Mouse (Mus musculus) heart, postnatal 36 days (tissue): ENCODE data around the gene Nxpe5. TPM values are rescaled to one million over a fixed set of nuclear protein-coding genes. Genes with fewer than 3 reads are reported as not detected.
A peak's percentile ranks its signal among the peaks of the same experiment; 100 is the strongest.

Source experiments
- DNase-seq, 2 experiments: peaks; one replicate each; pipeline ENCODE4 v3.0.0; 2021 to 2022
- intact Hi-C: fragments of 180-260 bp; cut with DNase I; formaldehyde crosslinking; loops from one replicate; pipeline ENCODE4 v1.15.1; 2025
- total RNA-seq, 2 experiments: library from RNA; stranded (reverse); gene quantifications; 2 replicates each; pipeline ENCODE4 v1.2.3; 2021

The Nxpe5 gene
- total RNA-seq, 2 experiments from 2014 or later = 0.92 to 1.9 TPM

DNA sequence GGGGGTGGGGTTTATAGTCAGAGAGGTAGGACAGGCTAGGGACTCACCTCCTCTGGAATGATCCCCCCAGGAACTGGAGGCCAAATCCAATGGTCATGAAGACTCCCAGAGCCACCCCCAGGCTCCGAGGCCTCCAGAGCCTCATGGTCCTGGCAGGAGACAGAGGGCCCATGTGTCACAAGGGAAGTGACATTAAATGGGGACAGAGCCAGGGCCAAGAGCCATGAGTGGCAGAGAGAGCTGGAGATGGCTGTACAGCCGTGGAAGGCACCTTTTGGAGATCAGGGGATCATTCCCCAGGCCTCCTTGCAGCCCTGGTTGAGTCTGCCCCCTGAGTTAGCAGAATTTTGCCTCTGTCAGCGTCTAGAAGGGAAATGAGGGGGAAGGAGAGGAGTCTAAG lies 45.5 kb downstream of the Nxpe5 start:
- intact Hi-C loops = no loop called here
- DNase-seq = no peak

DNA sequence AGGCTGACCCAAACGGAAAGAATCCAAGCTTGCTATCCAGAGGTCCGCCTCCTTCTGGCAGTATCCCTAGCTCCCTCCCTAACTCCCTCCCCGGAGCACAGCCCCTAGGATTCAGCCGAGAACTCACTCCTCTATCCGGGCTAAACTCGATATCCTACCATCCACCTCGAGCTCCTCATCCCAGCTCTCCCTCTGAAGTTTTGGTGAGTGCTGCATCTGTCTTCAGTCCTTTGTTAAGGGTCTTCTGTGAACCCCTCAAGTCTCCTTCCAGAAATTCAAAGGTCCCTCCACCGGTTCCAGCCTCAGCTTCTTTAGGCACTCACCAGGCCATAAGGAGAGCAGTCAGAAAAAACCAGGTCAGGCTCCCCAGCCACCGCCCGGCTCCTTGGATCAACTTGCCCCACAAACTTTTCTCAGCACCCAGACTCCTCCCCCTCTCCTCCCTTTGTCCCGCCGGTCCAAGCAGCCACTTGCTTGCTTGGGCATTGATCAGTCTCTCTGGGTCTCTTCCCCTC lies 46.8 kb downstream of the Nxpe5 start, which contains the start of gene Gal3st4:
Gene Gal3st4 (minus strand): TSS at position 432 of the 515 bp plus-strand sequence.
- peak; percentile 36 to 45 for DNase-seq
- intact Hi-C loops = no loop called here

DNA sequence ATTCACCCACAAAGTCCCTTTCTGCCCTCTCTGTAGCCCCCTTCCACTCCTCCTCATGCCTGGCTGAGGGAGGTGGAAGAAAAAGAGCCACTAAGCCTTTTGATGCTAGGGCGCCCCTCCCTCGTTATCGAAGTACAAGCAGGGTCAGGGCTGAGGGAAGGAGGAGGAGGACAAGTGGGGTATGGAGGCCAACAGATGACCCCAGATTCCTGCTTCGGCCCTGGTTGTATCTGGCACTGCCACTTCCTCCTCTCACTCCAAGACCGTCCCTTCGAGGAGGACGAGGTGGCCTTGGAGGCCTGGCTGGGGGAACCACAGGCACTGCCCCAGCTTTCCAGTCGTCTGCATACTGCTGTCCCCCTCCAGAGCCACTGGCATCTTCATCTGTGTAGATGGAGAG lies 48.5 kb downstream of the Nxpe5 start:
- intact Hi-C loops = no loop called here
- no peak for DNase-seq

DNA sequence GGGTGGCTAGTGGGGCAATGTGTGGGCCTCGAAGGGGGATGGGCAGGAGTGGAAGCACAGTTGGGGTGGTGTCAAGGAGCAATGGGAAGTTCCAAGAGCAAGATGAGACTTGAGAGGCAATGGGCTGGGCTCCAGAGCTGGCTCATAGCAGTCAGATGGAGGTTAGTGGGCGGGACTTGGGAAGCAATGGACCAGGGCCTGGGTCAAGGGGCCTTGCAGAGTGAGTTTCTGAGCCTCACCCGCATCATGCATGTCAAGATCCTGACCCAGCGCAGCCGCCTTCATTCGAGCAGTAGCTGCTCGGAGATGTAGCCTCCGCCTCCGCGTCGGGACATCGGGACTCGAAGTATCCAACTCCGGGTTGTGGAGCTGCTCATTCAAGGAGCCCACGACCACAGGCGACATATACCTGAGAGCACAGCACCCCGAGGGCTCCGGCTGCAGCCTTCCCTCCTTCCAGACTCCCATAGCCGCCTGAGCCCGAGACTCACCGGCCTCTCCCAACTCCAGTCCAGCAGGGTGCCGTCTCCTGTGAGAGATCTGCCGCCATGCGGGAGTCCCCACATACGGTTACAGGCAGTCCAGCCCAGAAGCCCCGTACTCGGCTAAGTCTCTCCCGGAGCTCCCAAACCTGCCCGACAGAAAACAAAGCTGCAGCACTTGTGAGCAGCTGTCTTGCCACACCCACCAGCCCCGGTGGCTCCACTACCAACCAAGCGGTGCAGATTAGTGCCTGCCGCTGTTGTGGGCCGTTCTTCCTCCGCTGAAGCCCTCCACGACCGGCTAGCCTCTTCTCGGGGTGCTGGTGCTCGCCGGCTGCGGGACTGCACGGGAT lies 49.7 kb downstream of the Nxpe5 start:
- no peak for DNase-seq
- intact Hi-C loops = no loop called here

DNA sequence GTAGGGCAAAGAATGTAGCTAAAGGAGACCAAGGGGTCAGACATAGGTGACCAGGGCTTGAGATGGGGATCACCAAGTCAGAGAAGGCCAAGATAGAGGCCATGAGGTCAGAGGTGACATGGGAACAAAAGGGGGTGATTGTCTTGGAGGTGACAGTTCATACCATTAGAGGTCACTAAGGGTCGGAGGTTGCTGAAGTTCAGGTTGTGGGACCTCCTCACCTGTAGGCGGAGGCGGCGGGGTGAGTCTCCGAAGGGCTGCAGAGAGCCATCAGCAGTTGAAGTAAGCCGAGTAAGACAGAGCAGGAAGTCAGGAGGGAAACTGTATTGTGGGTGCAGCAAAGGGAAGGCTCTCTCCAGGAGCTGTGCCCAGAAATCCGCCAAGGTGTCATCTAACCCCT lies 52.3 kb downstream of the Nxpe5 start:
- no peak for DNase-seq
- intact Hi-C loops = no loop called here

DNA sequence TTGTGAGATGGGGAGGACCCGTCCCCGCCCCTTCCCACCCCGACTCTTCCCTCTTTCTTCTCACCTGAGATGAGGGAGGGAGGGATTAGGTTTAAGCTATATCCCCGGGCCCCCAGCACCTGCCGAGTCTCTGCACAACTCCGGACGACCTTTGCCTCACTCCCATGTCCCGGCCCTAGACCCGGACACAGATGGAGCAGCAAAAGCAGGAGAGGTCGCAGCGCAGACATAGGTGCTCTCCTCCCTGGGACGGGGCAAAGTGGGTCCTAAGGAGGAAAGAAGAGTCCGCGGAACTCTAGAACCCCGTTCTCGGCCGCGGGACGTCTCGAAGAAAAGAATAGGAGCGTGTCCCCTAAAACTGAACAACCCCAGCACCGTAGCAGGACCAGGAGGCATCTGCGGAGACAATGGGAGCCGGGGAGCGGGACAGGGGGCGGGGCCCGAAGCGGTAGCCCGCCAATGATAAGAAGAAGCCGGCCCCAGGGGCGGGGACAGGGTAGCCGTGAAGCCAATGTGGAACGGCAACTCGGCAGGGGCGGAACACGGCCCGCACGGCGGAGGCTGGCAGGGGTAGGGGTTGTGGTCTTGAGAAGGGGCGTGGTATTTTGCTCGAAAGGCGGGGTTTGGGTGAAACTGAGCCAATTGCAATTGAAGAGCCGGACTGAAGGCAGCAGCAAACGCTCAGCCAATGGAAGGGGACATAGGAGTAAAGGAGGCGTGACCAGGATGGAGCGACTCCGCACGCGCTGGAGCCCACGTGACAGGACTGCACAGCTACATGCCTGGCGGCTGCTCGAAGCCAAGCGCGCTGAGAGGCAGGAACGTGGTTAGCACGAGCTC lies 54.1 kb downstream of the Nxpe5 start, which contains the start of the genes Gm43720, Gpc2 and Stag3:
Gene Gm43720 (minus strand): TSS at position 374 of the 840 bp plus-strand sequence.
Gene Gpc2 (minus strand): TSS at position 421 of the 840 bp plus-strand sequence.
Gene Stag3 (plus strand): TSS at position 656 of the 840 bp plus-strand sequence.
- peak; percentile 70 to 73 for DNase-seq
- intact Hi-C loops = no loop called here

DNA sequence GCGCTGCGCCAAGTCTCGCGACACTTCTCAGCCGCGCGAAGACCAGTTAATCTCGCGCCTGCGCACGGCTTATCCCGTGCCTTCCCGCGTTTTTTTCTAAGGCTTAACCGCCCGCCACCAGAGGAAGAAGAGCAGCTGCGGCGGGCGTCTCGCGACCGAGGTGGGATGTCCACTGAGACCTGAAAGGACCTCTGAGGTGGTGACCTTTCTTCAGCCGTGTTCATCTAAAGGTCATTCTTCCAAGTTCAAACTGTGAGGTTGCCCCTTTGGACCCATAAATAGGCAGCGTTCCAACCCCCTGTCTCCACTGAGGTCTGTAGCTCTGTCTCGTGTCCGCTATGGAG lies 54.7 kb downstream of the Nxpe5 start:
- DNase-seq = no peak
- intact Hi-C loops = no loop called here

DNA sequence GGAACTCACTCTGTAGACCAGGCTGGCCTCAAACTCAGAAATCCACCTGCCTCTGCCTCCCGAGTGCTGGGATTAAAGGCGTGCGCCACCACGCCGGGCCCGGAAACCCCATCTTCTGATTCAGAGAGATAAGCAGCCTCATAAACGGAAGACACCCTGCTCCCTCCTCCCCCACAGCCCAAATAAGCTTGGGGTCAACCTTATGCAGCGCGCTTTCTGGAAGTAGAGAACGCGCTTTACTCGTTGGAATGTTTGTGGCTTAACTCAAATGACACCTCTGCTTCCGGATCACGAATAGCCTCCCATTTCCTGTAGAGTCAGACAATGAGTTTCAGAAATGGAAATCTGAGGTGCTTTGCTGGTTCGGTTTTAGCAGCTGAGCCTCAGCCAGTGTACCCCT lies 55.1 kb downstream of the Nxpe5 start:
- no peak for DNase-seq
- intact Hi-C loops = no loop called here

DNA sequence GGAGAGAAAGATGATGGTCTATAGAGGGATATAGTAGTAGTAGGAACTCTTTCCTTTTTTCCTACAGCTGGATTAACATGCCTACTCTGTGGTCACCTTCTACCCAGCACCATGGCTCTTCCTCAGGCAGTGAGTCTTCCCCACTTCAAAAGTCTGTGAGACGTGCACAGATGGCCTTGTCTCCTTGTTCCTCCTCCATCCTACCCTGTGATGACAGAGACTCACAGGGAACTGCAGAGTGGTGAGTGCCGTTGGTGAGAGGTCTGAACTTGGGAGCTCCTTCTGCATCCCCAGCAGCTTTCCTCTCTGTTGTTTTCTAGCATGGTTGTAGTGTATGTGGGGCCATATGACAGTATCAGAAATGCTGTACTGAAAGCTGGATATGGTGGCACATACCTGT lies 56.1 kb downstream of the Nxpe5 start:
- DNase-seq = no peak

DNA sequence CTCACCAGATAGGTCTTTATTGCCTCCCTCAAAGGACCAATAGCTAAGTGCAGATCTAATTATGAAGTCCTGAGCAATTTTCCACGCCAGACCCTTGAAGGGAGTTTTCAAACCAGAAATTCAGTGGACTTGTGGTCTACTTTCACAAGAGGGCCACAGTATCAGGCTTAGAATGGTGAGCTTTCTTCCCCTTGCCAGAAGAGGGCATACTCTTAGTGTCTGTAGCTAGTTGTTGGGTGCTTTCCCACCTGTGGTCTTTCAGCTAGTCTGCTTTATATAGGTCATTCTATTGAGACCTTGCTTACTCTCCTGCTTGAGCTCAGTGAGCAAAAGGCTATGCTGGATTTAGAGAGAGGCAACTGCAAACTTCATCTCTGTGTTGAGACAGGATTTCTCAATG lies 57.8 kb downstream of the Nxpe5 start:
- intact Hi-C loops = no loop called here
- DNase-seq = no peak

More for the DNA sequence above, 56.1 kb downstream of the Nxpe5 start:
- intact Hi-C loops = no loop called here

DNA sequence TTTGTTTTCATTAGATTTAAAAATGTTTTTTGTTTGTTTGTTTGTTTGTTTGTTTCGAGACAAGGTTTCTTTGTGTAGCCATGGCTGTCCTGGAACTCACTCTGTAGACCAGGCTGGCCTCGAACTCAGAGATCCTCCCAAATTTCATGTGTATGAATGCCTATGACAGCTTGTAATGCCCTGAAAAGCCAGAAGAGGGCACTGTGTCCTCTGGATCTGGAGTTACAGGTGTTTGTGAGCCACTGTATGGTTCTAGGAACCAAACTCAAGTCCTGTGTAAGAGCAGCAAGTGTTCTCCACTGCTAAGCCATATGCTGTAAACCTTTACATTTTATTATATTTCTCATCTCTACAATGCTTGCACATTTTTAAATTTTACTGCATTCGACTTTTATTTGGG lies 62.2 kb downstream of the Nxpe5 start:
- DNase-seq = no peak
- intact Hi-C loops = no loop called here

DNA sequence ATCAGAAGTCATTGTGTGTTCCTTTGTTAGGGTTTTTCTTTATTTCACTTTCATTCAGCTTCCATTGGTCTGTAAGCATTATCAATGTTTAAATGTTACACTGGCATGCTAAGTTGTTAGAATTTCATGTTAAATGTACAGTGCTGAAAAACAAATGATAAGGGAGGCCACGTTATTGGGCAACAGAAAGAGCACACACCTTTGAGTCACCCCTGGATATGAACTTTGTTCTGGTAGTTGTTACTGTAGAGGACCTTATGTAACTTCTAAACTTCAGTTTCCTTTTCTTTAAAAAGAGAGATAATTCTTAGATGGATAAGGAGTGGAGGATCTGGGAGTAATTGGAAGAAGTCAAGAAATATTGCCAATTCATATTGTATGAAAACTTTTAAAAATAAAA lies 65.9 kb downstream of the Nxpe5 start:
- intact Hi-C loops = no loop called here

DNA sequence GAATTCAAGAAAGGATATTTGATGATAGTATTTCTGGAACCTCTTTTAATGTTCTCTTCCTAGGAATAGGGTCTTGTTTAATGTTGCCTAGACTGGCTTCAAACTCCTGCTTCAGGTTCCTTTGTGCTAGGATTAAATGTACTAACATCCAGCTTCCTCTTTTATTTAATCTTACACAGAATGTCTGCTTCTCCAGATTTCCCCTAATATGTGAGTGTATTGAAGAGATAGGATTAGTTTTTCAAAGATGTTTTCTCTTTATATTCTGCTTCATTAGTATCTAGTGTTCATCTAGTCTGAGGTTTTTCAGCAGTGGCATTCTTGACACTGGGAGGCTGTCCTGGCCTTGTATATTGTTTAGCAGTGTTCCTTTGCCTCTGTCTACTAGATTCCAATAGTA lies 68.5 kb downstream of the Nxpe5 start:
- intact Hi-C loops = no loop called here
- no peak for DNase-seq

More for the DNA sequence above, 65.9 kb downstream of the Nxpe5 start:
- DNase-seq = no peak

DNA sequence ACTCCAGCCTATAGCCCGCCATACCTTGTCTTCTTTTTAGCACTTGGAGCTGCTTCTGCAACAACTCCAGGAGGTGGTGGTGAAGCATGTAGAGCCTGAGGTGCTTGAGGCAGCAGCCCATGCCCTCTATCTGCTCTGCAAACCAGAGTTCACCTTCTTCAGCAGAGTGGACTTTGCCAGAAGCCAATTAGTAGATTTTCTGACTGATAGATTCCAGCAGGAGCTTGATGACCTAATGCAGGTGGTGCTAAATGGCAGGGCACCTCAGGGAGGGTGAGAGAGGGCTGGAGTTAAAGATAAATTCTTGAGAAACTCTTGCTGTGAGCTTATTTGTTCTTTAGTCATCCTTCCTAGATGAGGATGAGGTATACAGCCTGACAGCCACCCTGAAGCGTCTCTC lies 73.9 kb downstream of the Nxpe5 start:
- intact Hi-C loops = no loop called here
- DNase-seq = no peak

Other genes with a start within 250 kb of the Nxpe5 start
- not detected for gene Azgp1, start 244.4 kb upstream of the Nxpe5 start, total RNA-seq
- not detected for gene Smok3a, start 204.6 kb upstream of the Nxpe5 start, total RNA-seq
- not detected for gene Smok3b, start 204.5 kb upstream of the Nxpe5 start, total RNA-seq
- not detected for gene Smok3c, start 172.7 kb upstream of the Nxpe5 start, total RNA-seq
- 10 to 100 TPM; 14.1 to 15.1 TPM for gene Zkscan1, start 140.8 kb upstream of the Nxpe5 start, total RNA-seq
- gene Zscan21, start 109.0 kb upstream of the Nxpe5 start, total RNA-seq = 10 to 100 TPM; 10.7 to 13.6 TPM
- gene Zfp113, start 70.2 kb upstream of the Nxpe5 start, total RNA-seq = 1 to 10 TPM; 7.3 to 8.3 TPM
- gene Cops6, start 64.8 kb upstream of the Nxpe5 start, total RNA-seq = 100 to 1,000 TPM; 123 to 126 TPM
- gene Ap4m1, start 53.9 kb upstream of the Nxpe5 start, total RNA-seq = 10 to 100 TPM in 1 of 2 experiments, 1 to 10 TPM in 1; 9.6 to 11.8 TPM
- gene Mcm7, start 53.5 kb upstream of the Nxpe5 start, total RNA-seq = 10 to 100 TPM; 10.5 to 11.7 TPM
- gene Taf6, start 38.4 kb upstream of the Nxpe5 start, total RNA-seq = 10 to 100 TPM; 32.8 to 33.5 TPM
- gene Cnpy4, start 38.4 kb upstream of the Nxpe5 start, total RNA-seq = 1 to 10 TPM; 6.4 to 7.2 TPM
- 1 to 10 TPM; 2.9 to 3.1 TPM for gene Mblac1, start 31.6 kb upstream of the Nxpe5 start, total RNA-seq
- 10 to 100 TPM; 57.2 to 61.0 TPM for gene Lamtor4, start 29.6 kb downstream of the Nxpe5 start, total RNA-seq
- 1 to 10 TPM; 2.9 to 4.0 TPM for gene BC037034, start 38.1 kb downstream of the Nxpe5 start, total RNA-seq
- under 1 TPM; 0.19 to 0.31 TPM for gene Gal3st4, start 46.9 kb downstream of the Nxpe5 start, total RNA-seq
- gene Gm43720, start 54.1 kb downstream of the Nxpe5 start, total RNA-seq = not detected
- gene Gpc2, start 54.1 kb downstream of the Nxpe5 start, total RNA-seq = under 1 TPM; 0.11 to 0.25 TPM
- gene Stag3, start 54.3 kb downstream of the Nxpe5 start, total RNA-seq = not detected
- not detected for gene Pvrig, start 116.1 kb downstream of the Nxpe5 start, total RNA-seq
- 1 to 10 TPM; 4.9 to 5.4 TPM for gene Zfp157, start 215.6 kb downstream of the Nxpe5 start, total RNA-seq